Mouse (Mus musculus): ENCODE data around the gene Gnao1.

DNA sequence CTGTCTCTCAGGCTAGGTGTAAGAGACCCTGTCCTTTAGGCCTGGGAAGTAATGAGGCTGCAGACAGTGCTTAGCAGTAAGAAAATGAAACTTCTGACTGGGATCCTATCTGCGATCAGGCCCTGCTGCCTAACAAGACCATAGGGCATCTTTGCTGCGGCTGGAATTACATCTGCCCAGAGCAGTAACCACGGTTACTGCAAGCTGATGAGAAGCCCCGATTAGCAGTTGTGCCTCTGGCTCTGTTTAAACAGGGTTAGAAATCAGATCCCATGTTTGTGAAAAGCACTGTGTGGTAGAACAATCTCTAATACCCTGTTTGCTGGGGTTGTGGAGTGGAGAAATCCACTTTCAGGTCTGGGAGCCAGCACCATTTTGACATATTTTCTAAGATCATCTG lies 50.3 kb downstream of the Gnao1 start:
- TF ChIP-seq POLR2A (IDR thresholded peaks at IDR 0.05; ENCODE audit: control insufficient read depth, extremely low read depth, insufficient read depth, low read length, poor library complexity) (no peak), CTCF (IDR thresholded peaks at IDR 0.05; ENCODE audit: borderline replicate concordance, control insufficient read depth, extremely low read depth, insufficient read depth, low read length, poor library complexity) (no peak)

All from thymus, adult 2 months (tissue).